Mouse (Mus musculus) kidney, adult 2 months (tissue): ENCODE data around the gene Stk40.

Experiments
- CTCF ChIP-seq: fragments of 200-500 bp; conservative IDR thresholded peaks from 2 replicates; pipeline ENCODE4 v1.5.1; 2011; ENCODE audit warnings: low read depth, mild to moderate bottlenecking, control low read depth, low read length, moderate library complexity, mixed read lengths; ENCODE audit not compliant: insufficient read depth, insufficient read length
- POLR2A ChIP-seq: fragments of 200-500 bp; IDR thresholded peaks from one replicate; pipeline ENCODE4 v1.6.1; 2011; ENCODE audit warnings: low read depth, low read length, control low read depth

DNA sequence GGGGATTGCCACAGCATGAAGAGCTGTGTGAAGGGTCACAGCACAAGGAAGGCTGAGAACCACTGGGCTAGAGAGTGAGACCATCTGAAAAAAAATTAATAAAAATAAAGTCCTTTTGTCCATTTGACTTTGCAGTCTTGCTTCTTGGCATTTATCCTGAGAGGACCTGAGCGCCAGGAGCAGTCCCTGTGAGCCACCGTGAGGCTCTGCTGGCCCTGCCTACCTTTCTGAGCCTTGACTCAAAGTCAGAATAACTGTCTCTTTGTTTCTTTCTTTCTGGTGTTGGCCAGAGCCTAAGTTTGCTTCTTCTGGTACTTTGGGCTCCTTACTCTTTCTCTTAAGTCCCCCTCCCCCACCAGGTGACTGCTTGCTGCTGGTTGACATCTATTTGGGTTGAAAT lies 16.7 kb downstream of the Stk40 start:
- TF ChIP-seq CTCF, result no peak
- TF ChIP-seq POLR2A, result no peak
